Mouse (Mus musculus) stomach, embryonic 16.5 days (tissue): ENCODE data around the gene Olfr97. TPM values are rescaled to one million over a fixed set of nuclear protein-coding genes. Genes with fewer than 3 reads are reported as not detected.

ENCODE experiments used
- polyA plus RNA-seq: library from polyadenylated mRNA; unstranded; fragments of >200 nt; fragmentation: Nextera tagmentation; extraction: Ambion mirVana; gene quantifications from 2 replicates; pipeline ENCODE4 v1.2.1, GENCODE M21; 2015

Gene Olfr97
- polyA plus RNA-seq, 1 experiment from 2014 or later = not detected

Other genes starting within 250 kb of the Olfr97 start
- gene H2-M5, start 247.8 kb downstream of the Olfr97 start, polyA plus RNA-seq = 0.35 and 0.43 TPM in 2 replicates
- 40.9 and 50.3 TPM in 2 replicates for gene Zfp57, start 236.2 kb downstream of the Olfr97 start, polyA plus RNA-seq
- gene Mog, start 213.9 kb downstream of the Olfr97 start, polyA plus RNA-seq = 0.21 TPM in 1 of 2 replicates, not detected in the other
- 7.2 and 7.5 TPM in 2 replicates for gene Gabbr1, start 191.4 kb downstream of the Olfr97 start, polyA plus RNA-seq
- gene Olfr90, start 148.8 kb downstream of the Olfr97 start, polyA plus RNA-seq = not detected in 2 replicates
- not detected in 2 replicates for gene Olfr91, start 139.1 kb downstream of the Olfr97 start, polyA plus RNA-seq
- not detected in 2 replicates for gene Olfr92, start 117.2 kb downstream of the Olfr97 start, polyA plus RNA-seq
- gene Olfr93, start 75.8 kb downstream of the Olfr97 start, polyA plus RNA-seq = not detected in 2 replicates
- not detected in 2 replicates for gene Ubd, start 43.4 kb downstream of the Olfr97 start, polyA plus RNA-seq
- gene Olfr94, start 36.3 kb downstream of the Olfr97 start, polyA plus RNA-seq = not detected in 2 replicates
- not detected in 2 replicates for gene Olfr95, start 24.2 kb downstream of the Olfr97 start, polyA plus RNA-seq
- not detected in 2 replicates for gene Olfr96, start 17.2 kb downstream of the Olfr97 start, polyA plus RNA-seq
- gene Olfr98, start 26.4 kb upstream of the Olfr97 start, polyA plus RNA-seq = not detected in 2 replicates
- 3.2 and 4.0 TPM in 2 replicates for gene H2-M3, start 32.9 kb upstream of the Olfr97 start, polyA plus RNA-seq
- not detected in 2 replicates for gene Olfr99, start 46.1 kb upstream of the Olfr97 start, polyA plus RNA-seq
- not detected in 2 replicates for gene Olfr101, start 67.0 kb upstream of the Olfr97 start, polyA plus RNA-seq
- gene Olfr102, start 79.7 kb upstream of the Olfr97 start, polyA plus RNA-seq = not detected in 2 replicates
- not detected in 2 replicates for gene Olfr103, start 102.4 kb upstream of the Olfr97 start, polyA plus RNA-seq
- not detected in 2 replicates for gene Olfr104-ps, start 122.3 kb upstream of the Olfr97 start, polyA plus RNA-seq
- not detected in 2 replicates for gene Olfr105-ps, start 141.7 kb upstream of the Olfr97 start, polyA plus RNA-seq
- gene Olfr106-ps, start 153.1 kb upstream of the Olfr97 start, polyA plus RNA-seq = not detected in 2 replicates
- gene Olfr107, start 161.9 kb upstream of the Olfr97 start, polyA plus RNA-seq = not detected in 2 replicates
- gene Olfr108, start 208.2 kb upstream of the Olfr97 start, polyA plus RNA-seq = not detected in 2 replicates
- gene Olfr109, start 221.6 kb upstream of the Olfr97 start, polyA plus RNA-seq = not detected in 2 replicates
- gene H2-M2, start 246.2 kb upstream of the Olfr97 start, polyA plus RNA-seq = not detected in 2 replicates